Mouse (Mus musculus): ENCODE results near the gene Spns3. TPM values are rescaled to one million over a fixed set of nuclear protein-coding genes. Genes with fewer than 3 reads are reported as not detected.

Gene Spns3
- polyA plus RNA-seq, 1 experiment from 2014 or later, result 0.04 TPM

DNA sequence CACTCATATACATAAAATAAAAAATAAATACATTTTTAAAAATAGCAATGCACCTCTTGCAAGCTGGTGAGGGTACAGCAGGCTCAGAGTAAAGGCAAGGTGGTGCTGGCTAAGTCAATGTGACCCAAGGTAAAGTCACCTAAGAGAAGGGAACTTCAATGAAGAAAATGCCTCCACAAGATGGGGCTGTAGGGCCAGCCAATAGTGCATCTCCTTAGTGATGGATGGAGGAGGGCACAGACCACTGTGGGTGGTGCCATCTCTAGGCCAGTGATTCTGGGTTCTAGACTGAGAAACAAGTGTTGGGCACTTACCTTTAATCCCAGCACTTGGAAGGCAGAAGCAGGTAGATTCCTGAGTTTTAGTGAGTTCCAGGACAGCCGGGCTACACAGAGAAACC lies 23.5 kb upstream of the Spns3 start:
- Histone ChIP-seq H3K27me3 (peaks cover 4% of the 10 kb centered on the region; the same call in 1 of the 2 replicates), H3K27ac (replicated peaks) (no peak overlapping the region), H3K9ac (no peak overlapping the region), H3K36me3 (no peaks in the 10 kb centered on the region), H3K4me1 (replicated peaks) (peaks cover 16% of the 10 kb centered on the region), H3K4me3 (no peak overlapping the region), H3K4me2 (no peak overlapping the region), H3K9me3 (no peaks in the 10 kb centered on the region)
- ATAC-seq (ENCODE audit: low read depth), result no peak
- 84% methylated on average over 1 of the region's 1 CpGs for WGBS

DNA sequence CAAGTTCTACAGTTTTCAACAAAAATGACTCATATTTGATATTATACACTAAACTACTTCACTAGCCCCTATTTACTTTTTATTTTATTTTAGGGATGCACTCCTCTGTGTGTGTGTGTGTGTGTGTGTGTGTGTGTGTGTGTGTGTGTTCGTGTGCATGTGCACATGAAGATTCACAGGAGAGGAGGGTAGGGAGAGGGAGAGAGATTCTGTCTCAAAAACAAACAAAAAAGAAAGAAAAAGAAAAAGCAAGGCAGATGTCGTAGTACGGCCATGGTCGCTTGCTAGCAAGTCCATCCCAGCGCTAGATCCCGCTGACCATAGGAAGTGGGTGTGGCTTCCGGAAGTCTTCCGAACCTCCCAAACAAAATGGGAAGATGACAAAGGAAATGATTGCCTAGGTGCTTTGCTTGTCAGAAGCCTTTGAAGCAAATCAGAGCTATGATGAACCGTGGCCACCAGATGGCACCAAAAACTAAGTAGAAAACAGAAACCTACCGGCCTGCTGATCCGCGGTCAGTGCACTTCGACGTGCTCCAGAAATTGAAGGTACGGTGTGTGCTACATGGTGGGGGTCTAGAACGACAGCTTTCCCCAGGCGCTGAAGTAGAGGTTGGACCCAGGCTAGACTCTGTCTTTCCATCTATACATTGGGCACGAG lies 20.1 kb upstream of the Spns3 start:
- WGBS, result 4% methylated on average over 18 of the region's 18 CpGs
- Histone ChIP-seq H3K4me1 (replicated peaks) (no peaks in the 10 kb centered on the region; the same call in 1 of the 2 replicates), H3K9me3 (no peaks in the 10 kb centered on the region), H3K9ac (peak overlapping the region; percentile 65), H3K4me2 (peak overlapping the region; percentile 53), H3K4me3 (peak overlapping the region; percentile 32), H3K36me3 (no peaks in the 10 kb centered on the region), H3K27me3 (peaks cover 4% of the 10 kb centered on the region; the same call in 1 of the 2 replicates), H3K27ac (replicated peaks) (no peak overlapping the region)
- ATAC-seq (ENCODE audit: low read depth), result peak; percentile 81

DNA sequence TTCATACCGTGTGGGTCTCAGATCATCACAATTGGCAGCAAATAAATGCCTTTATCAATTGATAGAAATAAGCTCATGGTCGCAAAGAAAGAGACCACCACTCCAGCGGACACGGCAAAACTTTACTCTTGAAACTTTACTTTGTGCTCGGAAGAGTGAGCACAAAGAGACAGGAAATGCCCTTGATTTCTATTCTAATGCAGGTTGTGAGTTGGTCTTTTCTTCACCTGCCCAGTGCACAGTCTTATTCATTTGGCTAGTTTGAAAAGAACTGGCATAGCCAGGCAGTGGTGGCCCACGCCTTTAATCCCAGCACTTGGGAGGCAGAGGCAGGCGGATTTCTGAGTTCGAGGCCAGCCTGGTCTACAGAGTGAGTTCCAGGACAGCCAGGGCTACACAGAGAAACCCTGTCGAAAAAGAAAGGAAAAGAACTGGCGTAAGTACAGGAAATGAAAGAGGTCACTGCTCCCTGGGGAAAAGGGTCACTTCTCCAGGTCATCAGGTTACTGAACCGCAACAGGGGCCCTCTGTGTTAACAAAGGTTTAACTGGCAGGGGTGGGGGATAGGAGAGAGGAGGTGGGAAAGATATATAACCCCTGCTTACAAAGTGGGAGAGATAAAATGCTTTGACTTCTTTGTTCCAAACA lies 19.5 kb upstream of the Spns3 start:
- no peak for ATAC-seq (ENCODE audit: low read depth)
- peak overlapping the region; percentile 65; the same call in 1 of the 2 replicates for H3K9ac ChIP-seq

DNA sequence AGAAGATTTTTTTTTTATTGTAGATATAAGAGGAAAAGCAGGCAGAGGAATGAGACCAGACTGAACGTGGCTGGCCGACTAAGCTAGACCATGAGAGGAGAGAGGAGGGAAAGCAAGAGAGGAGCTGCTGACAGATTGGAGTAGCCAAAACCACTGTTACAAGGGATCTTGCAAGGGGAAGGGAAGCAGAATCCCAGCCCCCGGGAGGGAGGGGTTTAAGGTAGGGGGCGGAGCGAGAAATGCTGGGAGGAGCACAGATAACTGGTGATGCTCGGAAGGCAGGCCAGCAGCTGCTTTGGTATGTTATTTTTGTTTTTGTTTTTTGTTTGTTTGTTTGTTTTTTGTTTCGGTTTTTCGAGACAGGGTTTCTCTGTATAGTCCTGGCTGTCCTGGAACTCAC lies 18.7 kb upstream of the Spns3 start:
- no peaks in the 10 kb centered on the region for H3K9me3 ChIP-seq
- 52% methylated on average over 8 of the region's 8 CpGs for WGBS
- no peaks in the 10 kb centered on the region; the same call in 1 of the 2 replicates for H3K4me1 ChIP-seq (replicated peaks)
- H3K36me3 ChIP-seq, result no peaks in the 10 kb centered on the region
- no peak for ATAC-seq (ENCODE audit: low read depth)
- no peak overlapping the region for H3K27ac ChIP-seq (replicated peaks)
- no peak overlapping the region for H3K4me2 ChIP-seq
- peaks cover 4% of the 10 kb centered on the region; the same call in 1 of the 2 replicates for H3K27me3 ChIP-seq
- no peak overlapping the region for H3K9ac ChIP-seq
- no peak overlapping the region for H3K4me3 ChIP-seq

More for the DNA sequence above, 19.5 kb upstream of the Spns3 start:
- no peaks in the 10 kb centered on the region; the same call in 1 of the 2 replicates for H3K4me1 ChIP-seq (replicated peaks)
- no peaks in the 10 kb centered on the region for H3K36me3 ChIP-seq
- H3K27me3 ChIP-seq, result peaks cover 4% of the 10 kb centered on the region; the same call in 1 of the 2 replicates
- 0 out of 2 replicates have a peak overlapping the region, but pooled peaks have one; percentile 32 for H3K4me3 ChIP-seq
- 66% methylated on average over 11 of the region's 11 CpGs for whole genome bisulfite sequencing
- H3K9me3 ChIP-seq, result no peaks in the 10 kb centered on the region
- no peak overlapping the region for H3K27ac ChIP-seq (replicated peaks)
- H3K4me2 ChIP-seq, result peak overlapping the region; percentile 53; the same call in 1 of the 2 replicates

DNA sequence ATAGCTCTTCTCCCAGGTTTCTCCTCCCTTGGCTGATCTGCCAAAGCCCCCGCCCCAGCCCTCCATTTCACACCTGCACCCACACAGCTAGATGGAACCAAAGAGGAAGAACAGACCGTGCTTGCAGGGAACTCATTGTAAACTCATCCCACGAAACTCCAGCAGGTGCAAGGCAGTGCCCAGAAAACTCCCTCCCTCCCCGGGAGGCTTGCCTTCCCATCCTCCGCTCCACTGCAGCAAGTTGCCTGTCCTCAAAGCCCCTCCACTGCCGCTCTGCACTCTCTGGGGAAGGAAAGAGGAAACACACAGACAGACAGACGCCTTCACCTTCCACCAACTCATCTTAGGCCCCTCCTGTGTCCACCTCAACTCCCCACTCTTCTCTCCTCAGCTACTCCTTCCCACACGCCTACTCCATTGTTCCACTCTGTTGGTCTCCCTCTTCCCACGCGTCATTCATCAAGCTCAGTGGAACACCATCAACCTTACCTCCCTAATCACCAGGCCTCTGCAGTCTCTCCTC lies 16.6 kb upstream of the Spns3 start:
- no peak overlapping the region for H3K27ac ChIP-seq (replicated peaks)
- H3K9ac ChIP-seq, result no peak overlapping the region
- H3K36me3 ChIP-seq, result no peaks in the 10 kb centered on the region
- no peak overlapping the region for H3K4me3 ChIP-seq
- no peaks in the 10 kb centered on the region; the same call in 1 of the 2 replicates for H3K4me1 ChIP-seq (replicated peaks)
- H3K27me3 ChIP-seq, result peaks cover 4% of the 10 kb centered on the region; the same call in 1 of the 2 replicates
- ATAC-seq (ENCODE audit: low read depth), result no peak
- 46% methylated on average over 10 of the region's 10 CpGs for WGBS
- H3K4me2 ChIP-seq, result no peak overlapping the region
- no peaks in the 10 kb centered on the region for H3K9me3 ChIP-seq

DNA sequence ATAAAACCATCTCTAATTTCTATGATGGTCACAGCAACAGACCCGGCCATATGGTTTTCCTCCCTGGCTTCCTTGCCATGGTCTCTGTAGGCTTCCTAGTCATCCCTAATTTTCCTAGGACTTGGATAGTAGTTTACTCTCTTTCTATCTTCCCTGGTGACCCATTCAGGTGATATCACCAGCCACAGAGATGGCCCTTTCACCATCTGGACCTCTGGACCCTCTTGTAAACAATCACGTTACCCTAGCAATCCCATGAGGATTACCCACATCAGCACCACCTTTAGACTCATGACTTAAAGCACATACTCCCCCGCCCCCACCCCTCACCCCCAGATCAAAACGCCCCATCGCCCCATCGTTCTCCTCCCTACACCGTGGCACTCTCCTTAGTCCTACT lies 16.0 kb upstream of the Spns3 start:
- Histone ChIP-seq H3K27ac (replicated peaks) (no peak overlapping the region), H3K27me3 (peaks cover 2% of the 10 kb centered on the region; the same call in 1 of the 2 replicates), H3K4me3 (no peak overlapping the region), H3K9ac (no peak overlapping the region), H3K4me1 (replicated peaks) (no peaks in the 10 kb centered on the region; the same call in 1 of the 2 replicates), H3K9me3 (no peaks in the 10 kb centered on the region), H3K36me3 (no peaks in the 10 kb centered on the region), H3K4me2 (no peak overlapping the region)
- WGBS, result 85% methylated on average over 7 of the region's 7 CpGs
- no peak for ATAC-seq (ENCODE audit: low read depth)

DNA sequence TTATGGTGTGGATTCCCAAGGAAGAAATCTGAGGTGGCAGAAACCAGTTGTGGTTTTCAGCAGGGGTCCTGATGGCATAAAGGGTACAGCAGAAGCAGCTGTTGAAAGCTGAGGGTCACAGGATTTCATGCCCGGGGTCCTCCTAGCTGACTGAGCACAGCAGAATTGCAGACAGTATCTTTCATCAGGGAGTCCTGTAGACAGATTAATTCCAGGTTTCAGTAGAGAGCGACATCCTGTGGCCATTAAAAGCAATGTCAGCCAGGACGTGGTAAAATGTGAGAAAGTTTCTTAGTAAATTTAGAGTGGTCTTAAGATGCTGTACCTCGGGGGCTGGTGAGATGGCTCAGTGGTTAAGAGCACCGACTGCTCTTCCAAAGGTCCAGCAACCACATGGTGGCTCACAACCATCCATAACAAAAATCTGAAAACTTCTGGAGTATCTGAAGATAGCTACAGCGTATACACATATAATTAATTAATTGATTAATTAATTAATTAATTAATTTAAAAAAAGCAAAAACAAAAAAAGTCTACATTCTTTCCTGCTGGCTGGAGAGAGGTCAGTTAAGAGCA lies 14.0 kb upstream of the Spns3 start:
- Histone ChIP-seq H3K27ac (replicated peaks) (no peak overlapping the region), H3K9ac (no peak overlapping the region), H3K9me3 (no peaks in the 10 kb centered on the region), H3K4me2 (no peak overlapping the region), H3K4me3 (no peak overlapping the region), H3K4me1 (replicated peaks) (no peaks in the 10 kb centered on the region), H3K36me3 (no peaks in the 10 kb centered on the region), H3K27me3 (no peaks in the 10 kb centered on the region)
- 27% methylated on average over 6 of the region's 6 CpGs for WGBS
- peak; percentile 43; the same call in 1 of the 2 replicates for ATAC-seq (ENCODE audit: low read depth)

DNA sequence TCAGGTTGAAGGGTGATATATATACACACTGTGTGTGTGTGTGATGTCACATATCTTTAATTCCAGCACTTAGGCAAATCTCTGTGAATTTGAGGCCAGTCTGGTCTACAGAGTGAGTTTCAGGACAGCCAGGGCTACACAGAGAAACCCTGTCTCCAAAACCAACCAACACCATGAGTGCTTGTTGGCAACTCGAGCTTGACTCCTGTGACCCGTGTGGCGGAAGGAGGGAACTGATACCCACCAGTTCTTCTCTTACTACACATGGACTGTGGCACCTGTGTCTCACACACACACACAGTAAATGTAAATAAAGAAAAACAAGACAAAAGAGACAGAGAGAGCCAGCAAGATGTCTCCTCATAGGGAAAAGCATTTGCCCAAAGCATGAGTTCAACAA lies 10.4 kb upstream of the Spns3 start:
- no peaks in the 10 kb centered on the region for H3K9me3 ChIP-seq

DNA sequence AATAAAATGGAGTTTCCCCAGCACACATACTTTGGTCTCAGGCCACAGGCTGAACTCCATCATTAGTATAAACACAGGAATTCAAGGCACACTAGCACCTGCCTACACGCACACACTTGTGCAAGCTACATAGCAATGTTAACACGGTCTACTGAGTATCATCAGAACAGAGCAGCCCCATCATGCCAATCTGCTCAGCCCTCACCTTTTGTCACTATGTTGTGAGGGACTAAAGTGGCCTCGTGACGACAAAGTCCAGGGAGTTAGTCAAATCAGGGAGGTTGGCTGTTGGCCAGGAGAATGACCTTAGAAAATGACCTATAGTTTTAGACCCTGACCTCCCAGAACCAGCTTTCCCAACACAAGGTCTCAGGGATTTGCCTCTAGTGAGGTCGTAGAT lies 7.8 kb upstream of the Spns3 start:
- Histone ChIP-seq H3K36me3 (no peaks in the 10 kb centered on the region), H3K27ac (replicated peaks) (no peak overlapping the region), H3K4me1 (replicated peaks) (no peaks in the 10 kb centered on the region), H3K27me3 (no peaks in the 10 kb centered on the region), H3K4me3 (no peak overlapping the region), H3K4me2 (no peak overlapping the region), H3K9me3 (no peaks in the 10 kb centered on the region), H3K9ac (no peak overlapping the region)
- no peak for ATAC-seq (ENCODE audit: low read depth)
- WGBS, result 69% methylated on average over 5 of the region's 5 CpGs

More for the DNA sequence above, 10.4 kb upstream of the Spns3 start:
- H3K4me3 ChIP-seq, result no peak overlapping the region
- no peaks in the 10 kb centered on the region for H3K4me1 ChIP-seq (replicated peaks)
- H3K4me2 ChIP-seq, result no peak overlapping the region
- WGBS, result 74% methylated on average over 3 of the region's 3 CpGs
- H3K27ac ChIP-seq (replicated peaks), result no peak overlapping the region
- no peaks in the 10 kb centered on the region for H3K36me3 ChIP-seq
- H3K27me3 ChIP-seq, result no peaks in the 10 kb centered on the region
- ATAC-seq (ENCODE audit: low read depth), result no peak
- no peak overlapping the region for H3K9ac ChIP-seq

DNA sequence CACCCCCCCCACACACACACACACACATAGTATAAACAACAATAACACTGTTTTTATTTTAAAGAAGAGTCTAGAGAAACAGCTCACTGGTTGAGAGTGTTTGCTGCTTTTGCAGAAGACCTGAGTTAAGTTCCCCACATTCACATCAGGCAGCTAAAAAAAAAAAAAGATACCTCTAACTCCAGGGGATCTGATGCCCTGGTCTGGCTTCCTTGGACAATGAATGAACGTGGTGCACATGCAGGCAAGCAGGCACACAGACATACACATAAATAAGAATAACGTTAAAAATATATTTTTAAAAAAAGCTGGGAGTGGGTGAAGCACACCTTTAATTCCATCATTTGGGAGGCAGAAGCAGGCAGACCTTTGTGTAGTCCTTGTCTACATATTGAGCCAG lies 6.6 kb upstream of the Spns3 start:
- 72% methylated on average over 2 of the region's 2 CpGs for WGBS

DNA sequence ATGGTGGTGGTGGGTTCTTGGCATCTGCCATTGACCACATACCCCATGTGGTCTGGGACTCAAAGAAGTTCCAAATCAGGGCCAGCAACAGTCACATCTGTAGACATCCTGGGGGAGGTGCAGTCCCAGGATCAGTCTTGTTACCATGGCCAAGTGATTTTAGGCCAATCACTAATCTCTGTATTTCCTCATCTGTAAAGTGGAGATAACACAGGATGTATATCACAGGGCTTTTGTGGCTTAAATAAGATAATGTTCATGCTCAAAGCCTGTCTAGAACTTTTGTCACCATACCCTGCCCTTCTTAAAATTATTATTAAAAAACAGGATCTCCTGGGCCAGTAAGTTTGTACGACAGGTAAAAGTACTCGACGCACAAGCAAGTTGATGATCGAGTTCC lies 6.2 kb upstream of the Spns3 start:
- 91% methylated on average over 4 of the region's 4 CpGs for WGBS

More for the DNA sequence above, 6.6 kb upstream of the Spns3 start:
- Histone ChIP-seq H3K36me3 (no peaks in the 10 kb centered on the region), H3K27me3 (no peaks in the 10 kb centered on the region), H3K4me2 (no peak overlapping the region), H3K4me3 (no peak overlapping the region), H3K9me3 (no peaks in the 10 kb centered on the region), H3K27ac (replicated peaks) (no peak overlapping the region), H3K4me1 (replicated peaks) (no peaks in the 10 kb centered on the region), H3K9ac (no peak overlapping the region)
- no peak for ATAC-seq (ENCODE audit: low read depth)

DNA sequence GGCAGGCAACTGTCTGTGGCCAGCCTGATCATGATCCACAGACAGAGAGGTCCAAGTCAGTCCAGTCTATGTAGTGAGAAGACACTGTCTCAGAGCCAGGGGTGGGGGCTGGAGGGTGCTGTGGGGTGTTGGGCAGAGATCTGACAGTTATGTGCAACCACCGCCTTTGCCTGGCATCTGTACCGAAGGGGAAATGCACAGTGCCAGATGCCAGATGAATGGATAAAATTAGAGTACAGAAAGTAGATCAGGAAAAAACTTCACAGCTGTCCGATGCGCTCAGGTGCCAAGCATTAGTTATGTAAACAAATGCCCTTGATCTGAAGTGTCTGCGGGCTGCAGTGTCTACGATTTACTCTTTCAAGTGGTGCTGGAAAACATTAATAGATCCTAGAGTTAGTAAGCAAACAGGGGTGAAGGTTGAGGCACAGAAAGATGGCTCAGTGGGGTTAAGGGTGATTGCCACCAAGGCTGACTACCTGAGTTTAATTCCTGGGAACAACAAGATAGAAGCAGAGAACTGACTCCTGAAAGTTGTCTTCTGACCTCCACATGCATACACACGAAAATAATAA lies 1.3 kb upstream of the Spns3 start:
- no peak overlapping the region for H3K9ac ChIP-seq
- H3K4me3 ChIP-seq, result no peak overlapping the region
- H3K4me1 ChIP-seq (replicated peaks), result no peaks in the 10 kb centered on the region
- 87% methylated on average over 7 of the region's 7 CpGs for WGBS
- no peaks in the 10 kb centered on the region for H3K36me3 ChIP-seq
- no peak for ATAC-seq (ENCODE audit: low read depth)
- H3K4me2 ChIP-seq, result no peak overlapping the region
- no peak overlapping the region for H3K27ac ChIP-seq (replicated peaks)
- no peaks in the 10 kb centered on the region for H3K9me3 ChIP-seq
- no peaks in the 10 kb centered on the region for H3K27me3 ChIP-seq

More for the DNA sequence above, 6.2 kb upstream of the Spns3 start:
- Histone ChIP-seq H3K9me3 (no peaks in the 10 kb centered on the region), H3K27ac (replicated peaks) (no peak overlapping the region), H3K36me3 (no peaks in the 10 kb centered on the region), H3K4me1 (replicated peaks) (no peaks in the 10 kb centered on the region), H3K4me2 (no peak overlapping the region), H3K27me3 (no peaks in the 10 kb centered on the region), H3K4me3 (no peak overlapping the region), H3K9ac (no peak overlapping the region)
- ATAC-seq (ENCODE audit: low read depth), result no peak

Measured in neural tube, embryonic 13.5 days (tissue).